Mouse (Mus musculus): ENCODE data around the gene Olfr1225. TPM values are rescaled to one million over a fixed set of nuclear protein-coding genes. Genes with fewer than 3 reads are reported as not detected.

Gene Olfr1225
- not detected for polyA plus RNA-seq (2015; fragmentation: Illumina TruSeq; extraction: RNeasy Lipid Tissue Mini Kit (QIAGEN cat#74804); ENCODE audit: insufficient read depth, low replicate concordance)

GRCm38 (mm10) chr2:89174569-89174968 lies at the start of gene Olfr1225:
Olfr1225 (minus strand) TSS chr2:89174669.

DNA sequence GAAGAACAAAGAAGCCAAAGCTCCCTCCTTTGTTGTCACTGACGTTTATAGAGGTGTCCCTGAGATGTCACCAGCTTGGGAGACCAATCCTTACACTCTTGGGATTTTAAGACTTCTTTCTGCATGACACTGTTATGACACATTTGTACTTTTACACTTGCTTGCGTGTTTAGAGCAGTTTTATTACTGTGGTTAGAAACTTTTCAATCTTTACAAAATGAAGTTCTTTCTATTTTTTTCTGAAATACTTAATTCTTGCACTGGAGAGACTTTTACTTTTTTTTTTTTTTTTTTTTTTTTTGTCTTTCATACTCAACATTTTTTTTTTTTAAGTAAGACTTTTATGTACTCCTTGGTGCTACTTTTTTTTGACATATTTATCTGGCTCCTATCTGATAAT lies 25.5 kb upstream of the Olfr1225 start, which contains the start of gene Olfr1226:
Gene Olfr1226, minus strand, starts transcription at position 101 of the 400 bp plus-strand sequence.

GRCm38 (mm10) chr2:89163991-89164390 lies 10.5 kb downstream of the Olfr1225 start, which contains the start of gene Olfr1224-ps1:
Olfr1224-ps1 (minus strand) TSS chr2:89164091.

DNA sequence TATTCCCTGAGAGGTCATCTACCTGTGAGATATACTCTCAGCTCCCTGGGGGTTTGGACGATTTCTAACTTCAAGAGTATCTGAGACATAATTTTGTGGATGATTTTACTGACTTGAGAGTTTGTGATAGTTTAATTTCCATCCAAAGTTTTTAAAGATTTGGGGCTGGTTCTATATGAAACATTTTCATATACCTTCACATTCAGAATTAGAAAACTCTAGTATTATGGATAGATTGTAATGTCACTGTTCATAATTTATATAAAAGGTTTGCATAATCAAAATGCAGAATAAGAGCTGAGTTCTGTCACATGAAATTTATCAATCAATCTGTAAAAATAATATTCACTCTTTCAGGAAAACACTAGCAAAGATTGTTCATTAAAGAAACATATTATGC lies 23.0 kb downstream of the Olfr1225 start, which contains the start of gene Olfr1223:
Gene Olfr1223, minus strand, starts transcription at position 101 of the 400 bp plus-strand sequence.

GRCm38 (mm10) chr2:89132954-89133353 lies 41.5 kb downstream of the Olfr1225 start, which contains the start of gene Olfr1222:
Olfr1222 (minus strand) TSS chr2:89133054.

Other genes with a start within 250 kb of the Olfr1225 start
- not detected for gene Olfr1211, start 236.6 kb downstream of the Olfr1225 start, polyA plus RNA-seq (2015; fragmentation: Illumina TruSeq; extraction: RNeasy Lipid Tissue Mini Kit (QIAGEN cat#74804); ENCODE audit: insufficient read depth, low replicate concordance)
- gene Olfr1212, start 220.7 kb downstream of the Olfr1225 start, polyA plus RNA-seq (2015; fragmentation: Illumina TruSeq; extraction: RNeasy Lipid Tissue Mini Kit (QIAGEN cat#74804); ENCODE audit: insufficient read depth, low replicate concordance) = not detected
- not detected for gene Gm13762, start 194.4 kb downstream of the Olfr1225 start, polyA plus RNA-seq (2015; fragmentation: Illumina TruSeq; extraction: RNeasy Lipid Tissue Mini Kit (QIAGEN cat#74804); ENCODE audit: insufficient read depth, low replicate concordance)
- gene Olfr1214, start 182.0 kb downstream of the Olfr1225 start, polyA plus RNA-seq (2015; fragmentation: Illumina TruSeq; extraction: RNeasy Lipid Tissue Mini Kit (QIAGEN cat#74804); ENCODE audit: insufficient read depth, low replicate concordance) = not detected
- not detected for gene Olfr1215, start 167.7 kb downstream of the Olfr1225 start, polyA plus RNA-seq (2015; fragmentation: Illumina TruSeq; extraction: RNeasy Lipid Tissue Mini Kit (QIAGEN cat#74804); ENCODE audit: insufficient read depth, low replicate concordance)
- gene Olfr1216, start 156.3 kb downstream of the Olfr1225 start, polyA plus RNA-seq (2015; fragmentation: Illumina TruSeq; extraction: RNeasy Lipid Tissue Mini Kit (QIAGEN cat#74804); ENCODE audit: insufficient read depth, low replicate concordance) = not detected
- gene Olfr1217, start 142.6 kb downstream of the Olfr1225 start, polyA plus RNA-seq (2015; fragmentation: Illumina TruSeq; extraction: RNeasy Lipid Tissue Mini Kit (QIAGEN cat#74804); ENCODE audit: insufficient read depth, low replicate concordance) = not detected
- not detected for gene Olfr1218, start 113.5 kb downstream of the Olfr1225 start, polyA plus RNA-seq (2015; fragmentation: Illumina TruSeq; extraction: RNeasy Lipid Tissue Mini Kit (QIAGEN cat#74804); ENCODE audit: insufficient read depth, low replicate concordance)
- not detected for gene Olfr1219, start 91.2 kb downstream of the Olfr1225 start, polyA plus RNA-seq (2015; fragmentation: Illumina TruSeq; extraction: RNeasy Lipid Tissue Mini Kit (QIAGEN cat#74804); ENCODE audit: insufficient read depth, low replicate concordance)
- not detected for gene Olfr1220, start 67.8 kb downstream of the Olfr1225 start, polyA plus RNA-seq (2015; fragmentation: Illumina TruSeq; extraction: RNeasy Lipid Tissue Mini Kit (QIAGEN cat#74804); ENCODE audit: insufficient read depth, low replicate concordance)
- gene Olfr1221, start 57.4 kb downstream of the Olfr1225 start, polyA plus RNA-seq (2015; fragmentation: Illumina TruSeq; extraction: RNeasy Lipid Tissue Mini Kit (QIAGEN cat#74804); ENCODE audit: insufficient read depth, low replicate concordance) = not detected
- not detected for gene Olfr1222, start 41.6 kb downstream of the Olfr1225 start, polyA plus RNA-seq (2015; fragmentation: Illumina TruSeq; extraction: RNeasy Lipid Tissue Mini Kit (QIAGEN cat#74804); ENCODE audit: insufficient read depth, low replicate concordance)
- not detected for gene Olfr1223, start 23.1 kb downstream of the Olfr1225 start, polyA plus RNA-seq (2015; fragmentation: Illumina TruSeq; extraction: RNeasy Lipid Tissue Mini Kit (QIAGEN cat#74804); ENCODE audit: insufficient read depth, low replicate concordance)
- not detected for gene Olfr1224-ps1, start 10.6 kb downstream of the Olfr1225 start, polyA plus RNA-seq (2015; fragmentation: Illumina TruSeq; extraction: RNeasy Lipid Tissue Mini Kit (QIAGEN cat#74804); ENCODE audit: insufficient read depth, low replicate concordance)
- not detected for gene Olfr1226, start 25.4 kb upstream of the Olfr1225 start, polyA plus RNA-seq (2015; fragmentation: Illumina TruSeq; extraction: RNeasy Lipid Tissue Mini Kit (QIAGEN cat#74804); ENCODE audit: insufficient read depth, low replicate concordance)
- not detected for gene Olfr1228, start 79.4 kb upstream of the Olfr1225 start, polyA plus RNA-seq (2015; fragmentation: Illumina TruSeq; extraction: RNeasy Lipid Tissue Mini Kit (QIAGEN cat#74804); ENCODE audit: insufficient read depth, low replicate concordance)
- not detected for gene Olfr1229, start 113.3 kb upstream of the Olfr1225 start, polyA plus RNA-seq (2015; fragmentation: Illumina TruSeq; extraction: RNeasy Lipid Tissue Mini Kit (QIAGEN cat#74804); ENCODE audit: insufficient read depth, low replicate concordance)
- not detected for gene Olfr1230, start 122.6 kb upstream of the Olfr1225 start, polyA plus RNA-seq (2015; fragmentation: Illumina TruSeq; extraction: RNeasy Lipid Tissue Mini Kit (QIAGEN cat#74804); ENCODE audit: insufficient read depth, low replicate concordance)
- gene Olfr1231, start 132.4 kb upstream of the Olfr1225 start, polyA plus RNA-seq (2015; fragmentation: Illumina TruSeq; extraction: RNeasy Lipid Tissue Mini Kit (QIAGEN cat#74804); ENCODE audit: insufficient read depth, low replicate concordance) = not detected
- gene Olfr1232, start 155.0 kb upstream of the Olfr1225 start, polyA plus RNA-seq (2015; fragmentation: Illumina TruSeq; extraction: RNeasy Lipid Tissue Mini Kit (QIAGEN cat#74804); ENCODE audit: insufficient read depth, low replicate concordance) = not detected
- not detected for gene Olfr1233, start 167.7 kb upstream of the Olfr1225 start, polyA plus RNA-seq (2015; fragmentation: Illumina TruSeq; extraction: RNeasy Lipid Tissue Mini Kit (QIAGEN cat#74804); ENCODE audit: insufficient read depth, low replicate concordance)
- gene Olfr1234, start 190.2 kb upstream of the Olfr1225 start, polyA plus RNA-seq (2015; fragmentation: Illumina TruSeq; extraction: RNeasy Lipid Tissue Mini Kit (QIAGEN cat#74804); ENCODE audit: insufficient read depth, low replicate concordance) = not detected
- not detected for gene Olfr1238, start 235.0 kb upstream of the Olfr1225 start, polyA plus RNA-seq (2015; fragmentation: Illumina TruSeq; extraction: RNeasy Lipid Tissue Mini Kit (QIAGEN cat#74804); ENCODE audit: insufficient read depth, low replicate concordance)
- gene Olfr1239, start 245.7 kb upstream of the Olfr1225 start, polyA plus RNA-seq (2015; fragmentation: Illumina TruSeq; extraction: RNeasy Lipid Tissue Mini Kit (QIAGEN cat#74804); ENCODE audit: insufficient read depth, low replicate concordance) = not detected